Mouse (Mus musculus) myocyte (in vitro differentiated cells): Measurements from ENCODE around the gene Ltbp3. TPM values are rescaled to one million over a fixed set of nuclear protein-coding genes. Genes with fewer than 3 reads are reported as not detected.

Experiments
- H3K27me3 ChIP-seq: one replicate; pipeline ENCODE4 v1.6.1; 2011; ENCODE audit not compliant: control insufficient read depth, insufficient read depth, insufficient read length
- H3K36me3 ChIP-seq: one replicate; pipeline ENCODE4 v1.6.1; 2011; ENCODE audit not compliant: control insufficient read depth, insufficient read depth
- H3K4me2 ChIP-seq: one replicate; pipeline ENCODE4 v1.6.1; 2011; ENCODE audit warnings: low read depth, control low read depth
- H3K4me3 ChIP-seq: one replicate; pipeline ENCODE4 v1.5.1; 2011; ENCODE audit warnings: mild to moderate bottlenecking, control low read depth, moderate library complexity
- H3K79me2 ChIP-seq: one replicate; pipeline ENCODE4 v1.6.1; 2011; ENCODE audit not compliant: control insufficient read depth, insufficient read depth
- H3ac ChIP-seq: one replicate; pipeline ENCODE4 v1.6.1; 2011; ENCODE audit not compliant: control insufficient read depth, insufficient read length
- CEBPB ChIP-seq: IDR thresholded peaks from 2 replicates; pipeline ENCODE4 v1.6.1; 2011; ENCODE audit warnings: mild to moderate bottlenecking, moderate library complexity; ENCODE audit not compliant: poor library complexity, insufficient read depth, severe bottlenecking
- E2F4 ChIP-seq: IDR thresholded peaks from one replicate; pipeline ENCODE4 v1.6.1; 2011; ENCODE audit warnings: mild to moderate bottlenecking, control low read depth, moderate library complexity; ENCODE audit not compliant: insufficient read depth
- MAX ChIP-seq: IDR thresholded peaks from one replicate; pipeline ENCODE4 v1.6.1; 2011; ENCODE audit warnings: low read depth, mild to moderate bottlenecking, control low read depth
- MYOD1 ChIP-seq, 3 experiments: IDR thresholded peaks; one replicate each; pipeline ENCODE4 v1.6.1; 2011; ENCODE audit warnings: control low read depth in 2 of 3, low read depth in 2 of 3, mild to moderate bottlenecking in 2 of 3, moderate library complexity in 1 of 3; ENCODE audit not compliant: insufficient read length in 2 of 3, control insufficient read depth in 1 of 3
- MYOG ChIP-seq, 3 experiments: IDR thresholded peaks; one replicate each; pipeline ENCODE4 v1.6.1; 2011; ENCODE audit warnings: control low read depth in 2 of 3, low read depth in 2 of 3, mild to moderate bottlenecking in 2 of 3; ENCODE audit not compliant: insufficient read length in 2 of 3, control insufficient read depth in 1 of 3, insufficient read depth in 1 of 3
- POLR2A ChIP-seq: IDR thresholded peaks from one replicate; pipeline ENCODE4 v1.6.1; 2011; ENCODE audit warnings: low read depth, mild to moderate bottlenecking, control low read depth, moderate library complexity; ENCODE audit not compliant: insufficient read length
- POLR2AphosphoS2 ChIP-seq: IDR thresholded peaks from one replicate; pipeline ENCODE4 v1.6.1; 2011; ENCODE audit warnings: low read depth, control low read depth; ENCODE audit not compliant: insufficient read length
- REST ChIP-seq: IDR thresholded peaks from one replicate; pipeline ENCODE4 v1.6.1; 2011; ENCODE audit warnings: mild to moderate bottlenecking, control low read depth, moderate library complexity; ENCODE audit not compliant: insufficient read depth, insufficient read length
- SRF ChIP-seq: IDR thresholded peaks from one replicate; pipeline ENCODE4 v1.6.1; 2011; ENCODE audit warnings: low read depth; ENCODE audit not compliant: control insufficient read depth, insufficient read length
- TCF12 ChIP-seq: IDR thresholded peaks from one replicate; pipeline ENCODE4 v1.6.1; 2011; ENCODE audit warnings: mild to moderate bottlenecking, control low read depth; ENCODE audit not compliant: poor library complexity, insufficient read depth, severe bottlenecking
- TCF3 ChIP-seq: IDR thresholded peaks from one replicate; pipeline ENCODE4 v1.6.1; 2011; ENCODE audit warnings: low read depth, control low read depth; ENCODE audit not compliant: insufficient read length
- USF1 ChIP-seq: IDR thresholded peaks from one replicate; pipeline ENCODE4 v1.6.1; 2011; ENCODE audit warnings: low read depth, mild to moderate bottlenecking, control low read depth, moderate library complexity
- polyA plus RNA-seq: library from polyadenylated mRNA; unstranded; fragments of >200 nt; fragmentation: generic; extraction: Trizol; gene quantifications from one replicate; pipeline ENCODE4 v1.2.1, GENCODE M21; 2012; ENCODE audit warnings: missing spikeins

Ltbp3 gene
- polyA plus RNA-seq, 1 experiment: 100 TPM

DNA sequence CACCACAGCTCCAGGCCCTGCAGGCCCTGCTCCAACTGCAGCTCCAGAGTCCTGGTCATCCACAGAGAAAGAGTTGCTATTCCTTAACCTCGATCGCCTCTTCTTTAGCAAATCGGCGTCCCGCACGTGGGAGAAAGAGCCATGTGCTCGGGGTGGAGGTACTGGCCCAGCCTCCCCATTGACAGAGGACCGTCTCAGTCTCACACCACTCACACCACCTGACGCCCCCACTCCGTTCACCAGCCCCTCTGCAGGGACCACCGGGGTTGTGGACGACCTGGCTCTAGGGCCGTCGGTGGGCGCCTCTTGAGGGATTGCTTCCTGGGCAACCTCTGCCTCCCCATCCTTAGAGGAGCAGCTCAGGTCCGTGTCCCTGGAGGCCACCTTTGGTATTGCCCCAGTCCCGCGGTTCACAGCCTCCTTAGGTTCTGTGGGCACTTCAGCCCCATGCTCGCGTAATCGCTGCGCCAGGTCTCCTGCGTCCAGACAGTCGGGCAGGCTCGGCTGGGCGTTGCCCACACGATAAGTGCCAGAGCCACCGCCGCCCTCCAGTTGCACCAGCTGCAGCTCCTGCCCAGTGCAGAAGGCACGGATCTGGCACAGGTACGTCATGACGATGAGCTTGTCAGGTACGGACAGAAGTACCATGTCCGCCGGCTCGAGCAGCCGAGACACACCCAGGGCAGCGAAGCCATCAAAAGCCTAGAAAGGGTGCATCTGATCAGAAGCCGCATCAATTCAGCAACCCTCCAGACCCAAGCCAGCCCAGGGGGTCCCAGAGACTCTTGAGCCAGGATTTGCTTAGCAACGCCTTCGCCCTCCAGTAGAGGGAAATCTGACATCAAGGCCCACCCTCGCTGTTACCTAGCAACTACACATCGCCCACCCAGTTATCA, 24.7 kb upstream of the Ltbp3 start:
- no peak overlapping the region for H3K4me2 ChIP-seq
- H3K79me2 ChIP-seq: peaks cover 27% of the 10 kb centered on the region
- H3ac ChIP-seq: no peak overlapping the region
- H3K4me3 ChIP-seq: no peak overlapping the region
- TF ChIP-seq POLR2A (peak; percentile 43), USF1 (no peak), SRF (no peak), POLR2AphosphoS2 (peak; percentile 54)
- H3K36me3 ChIP-seq: peaks cover 48% of the 10 kb centered on the region
- H3K27me3 ChIP-seq: no peaks in the 10 kb centered on the region

DNA sequence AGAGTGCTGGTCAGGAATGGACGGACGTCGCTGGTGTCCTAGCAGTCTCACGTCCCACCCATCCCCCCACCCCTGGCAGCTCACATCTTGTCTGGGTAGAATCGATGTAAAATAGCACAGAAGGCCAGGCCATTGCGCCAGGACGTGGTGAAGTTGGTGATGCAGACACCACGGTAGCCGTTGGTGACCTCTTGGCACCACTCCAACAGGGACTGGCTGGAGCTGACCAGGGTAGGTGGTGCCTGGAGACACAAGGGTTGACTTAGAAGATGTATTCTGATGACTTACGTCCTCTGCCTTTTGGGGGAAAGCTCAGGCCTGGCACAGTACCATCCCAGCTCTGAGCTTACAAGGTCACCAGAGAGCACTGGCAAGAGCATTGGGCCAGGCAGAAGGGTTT, 23.7 kb upstream of the Ltbp3 start:
- H3K4me3 ChIP-seq: no peak overlapping the region
- H3ac ChIP-seq: no peak overlapping the region
- H3K36me3 ChIP-seq: peaks cover 54% of the 10 kb centered on the region
- peaks cover 27% of the 10 kb centered on the region for H3K79me2 ChIP-seq
- TF ChIP-seq MYOD1 (IDR thresholded peaks at IDR 0.05; ENCODE audit: control insufficient read depth in 1 of 3, insufficient read length in 2 of 3, low read depth in 2 of 3) (no peak), POLR2A (peak; percentile 27), CEBPB (no peak), POLR2AphosphoS2 (peak; percentile 59), TCF12 (no peak), USF1 (no peak)
- no peaks in the 10 kb centered on the region for H3K27me3 ChIP-seq
- no peak overlapping the region for H3K4me2 ChIP-seq

DNA sequence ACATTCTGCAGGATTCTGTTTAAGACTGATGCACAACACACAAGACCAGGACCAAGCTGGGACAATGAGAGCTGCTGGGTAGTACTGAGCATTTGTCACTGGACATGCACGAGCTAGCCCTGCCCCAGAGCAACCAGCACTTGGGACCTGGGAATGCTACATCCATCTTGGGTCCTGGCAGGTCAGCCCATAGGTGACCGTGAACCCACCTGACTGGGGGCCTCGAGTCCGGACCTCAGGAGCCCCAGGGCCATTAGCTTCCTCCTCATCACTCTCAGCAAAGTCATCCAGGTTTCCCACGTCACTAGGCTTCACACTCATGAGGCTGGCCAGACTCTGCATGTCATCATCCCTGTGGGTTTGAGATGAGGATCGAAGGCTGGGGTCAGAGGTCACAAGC, 19.5 kb upstream of the Ltbp3 start:
- H3K79me2 ChIP-seq: peaks cover 33% of the 10 kb centered on the region

DNA sequence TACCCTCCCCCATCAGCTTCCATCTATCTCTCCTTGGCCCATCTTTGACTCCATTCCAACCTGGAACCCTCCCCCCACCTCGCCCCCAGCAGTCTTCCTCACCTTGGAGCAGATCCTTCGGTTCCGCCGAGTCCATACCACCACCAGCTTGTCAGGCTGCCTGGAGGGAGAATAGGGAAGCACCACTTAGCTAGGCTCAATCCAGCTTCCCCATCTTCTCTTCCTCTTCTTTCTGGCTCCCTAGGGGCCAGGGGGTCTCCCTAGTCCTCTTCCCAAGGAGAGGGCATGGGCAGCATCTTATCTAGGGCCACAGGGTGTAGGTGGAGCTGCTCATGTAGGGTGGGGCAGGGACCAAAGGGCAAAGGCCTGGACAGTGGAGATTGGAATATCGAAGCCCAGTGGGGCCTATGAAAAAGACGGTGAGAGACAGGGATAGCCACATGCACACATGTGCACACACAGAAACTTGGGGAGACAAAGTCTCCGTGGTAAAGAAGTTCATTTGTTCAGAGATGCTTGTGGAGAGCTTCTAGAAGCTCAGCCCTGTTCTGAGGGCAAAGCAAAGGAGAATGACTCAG, 17.8 kb upstream of the Ltbp3 start:
- H3ac ChIP-seq: no peak overlapping the region
- H3K4me3 ChIP-seq: no peak overlapping the region
- peaks cover 50% of the 10 kb centered on the region for H3K79me2 ChIP-seq
- H3K27me3 ChIP-seq: no peaks in the 10 kb centered on the region
- peaks cover 51% of the 10 kb centered on the region for H3K36me3 ChIP-seq
- peak overlapping the region; percentile 100 for H3K4me2 ChIP-seq
- TF ChIP-seq REST (no peak), E2F4 (no peak), POLR2A (no peak), TCF3 (no peak), POLR2AphosphoS2 (no peak), MYOG (IDR thresholded peaks at IDR 0.05; ENCODE audit: control insufficient read depth in 1 of 3, insufficient read depth in 1 of 3, insufficient read length in 2 of 3, low read depth in 2 of 3) (no peak), TCF12 (no peak), SRF (no peak), MAX (no peak)

More for the DNA sequence above, 19.5 kb upstream of the Ltbp3 start:
- H3K27me3 ChIP-seq: no peaks in the 10 kb centered on the region
- H3ac ChIP-seq: no peak overlapping the region
- H3K4me2 ChIP-seq: no peak overlapping the region
- TF ChIP-seq MYOD1 (IDR thresholded peaks at IDR 0.05; ENCODE audit: control insufficient read depth in 1 of 3, insufficient read length in 2 of 3, low read depth in 2 of 3) (no peak), TCF3 (no peak), REST (no peak), POLR2A (no peak), POLR2AphosphoS2 (no peak), SRF (no peak), USF1 (no peak), MAX (no peak), E2F4 (no peak), MYOG (IDR thresholded peaks at IDR 0.05; ENCODE audit: control insufficient read depth in 1 of 3, insufficient read depth in 1 of 3, insufficient read length in 2 of 3, low read depth in 2 of 3) (no peak), TCF12 (no peak), CEBPB (no peak)
- H3K4me3 ChIP-seq: no peak overlapping the region
- peaks cover 61% of the 10 kb centered on the region for H3K36me3 ChIP-seq

DNA sequence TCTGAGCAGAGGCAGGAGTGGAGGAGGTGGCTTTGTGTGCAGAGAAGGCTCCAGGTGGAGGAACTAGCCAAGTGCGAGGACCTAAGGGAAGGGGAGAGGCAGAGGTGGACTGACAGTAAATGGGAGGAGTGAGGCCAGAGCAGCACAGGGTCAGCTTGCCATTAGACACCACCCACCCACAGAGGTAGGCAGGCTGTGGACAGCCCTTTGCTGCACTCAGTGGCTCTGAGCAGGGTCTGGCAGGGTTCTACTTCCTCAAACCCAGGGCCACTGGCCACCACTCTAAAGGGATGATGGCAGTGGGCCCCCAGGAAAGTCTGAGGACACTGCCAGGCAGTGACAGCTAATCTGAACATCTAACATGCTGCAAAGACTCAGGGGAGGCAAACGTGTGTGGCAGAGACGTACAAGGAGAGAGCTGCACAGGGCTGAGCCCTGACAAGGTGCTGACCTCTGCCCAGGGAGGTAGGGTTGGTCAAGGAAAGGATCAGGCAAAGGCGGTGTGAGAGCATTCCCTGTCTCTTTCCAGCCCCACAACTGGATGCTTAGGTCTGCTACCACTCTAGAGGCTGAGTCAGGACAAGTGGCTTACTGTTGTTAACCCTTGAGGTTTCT, 16.7 kb upstream of the Ltbp3 start:
- peaks cover 61% of the 10 kb centered on the region for H3K79me2 ChIP-seq
- peak overlapping the region; percentile 93 for H3K4me3 ChIP-seq
- no peaks in the 10 kb centered on the region for H3K27me3 ChIP-seq
- H3K4me2 ChIP-seq: peak overlapping the region; percentile 100
- H3ac ChIP-seq: peak overlapping the region; percentile 14
- peaks cover 43% of the 10 kb centered on the region for H3K36me3 ChIP-seq
- TF ChIP-seq TCF12: no peak
- TF ChIP-seq POLR2A: peak; percentile 31
- TF ChIP-seq MYOD1 (IDR thresholded peaks at IDR 0.05; ENCODE audit: control insufficient read depth in 1 of 3, insufficient read length in 2 of 3, low read depth in 2 of 3): peak in 1 of 3 experiments; percentile 5
- no peak for TF ChIP-seq MYOG (IDR thresholded peaks at IDR 0.05; ENCODE audit: control insufficient read depth in 1 of 3, insufficient read depth in 1 of 3, insufficient read length in 2 of 3, low read depth in 2 of 3)
- TF ChIP-seq MAX: no peak
- peak; percentile 65 for TF ChIP-seq POLR2AphosphoS2
- no peak for TF ChIP-seq TCF3
